In genomic region chr7:127898179-127898956, GRCm38 (mm10) we compare ENCODE assay signal across 20 mouse cellular contexts. TPM values are rescaled to one million over a fixed set of nuclear protein-coding genes. Genes with fewer than 3 reads are reported as not detected.
A peak's percentile ranks its signal among the peaks of the same experiment; 100 is the strongest.
DNase-seq lines count a peak whose midpoint lies in the region; ATAC-seq and TF ChIP-seq lines count a peak whose summit lies in the region.
"Had no signal": no experiment of that assay in that cellular context is flagged by ENCODE, and none has a peak within 500 bp of the region (broad histone marks: within the 10 kb centered on the region; RNA-seq: fewer than 3 reads in every experiment).

No protein-coding gene starts in this region.

- no peaks in the 10 kb centered on the region for H3K9me3 ChIP-seq in intestine, embryonic 14.5 days (ENCODE audit: control insufficient read depth, low read length)
- H3K9me3 ChIP-seq in liver, postnatal 0 days (ENCODE audit: low read length) = no peaks in the 10 kb centered on the region
- H3K9me3 ChIP-seq in hindbrain, embryonic 11.5 days (ENCODE audit: control insufficient read depth, low read length) = no peaks in the 10 kb centered on the region
- H3K9me3 ChIP-seq: embryonic facial prominence, embryonic 13.5 days; heart, embryonic 13.5 days; hindbrain, embryonic 12.5 days; limb, embryonic 15.5 days had no signal

- no peak overlapping the region for H3K4me3 ChIP-seq in thymus, adult 2 months (ENCODE audit: control insufficient read depth, insufficient read depth, low read length)
- no peak overlapping the region for H3K4me3 ChIP-seq in intestine, embryonic 14.5 days (ENCODE audit: low read depth, low read length)
- H3K4me3 ChIP-seq in liver, postnatal 0 days (ENCODE audit: low read depth, low read length) = no peak overlapping the region
- no peak overlapping the region for H3K4me3 ChIP-seq in hindbrain, embryonic 11.5 days (ENCODE audit: low read depth, low read length)
- H3K4me3 ChIP-seq: embryonic facial prominence, embryonic 13.5 days; heart, embryonic 13.5 days; hindbrain, embryonic 12.5 days; limb, embryonic 15.5 days had no signal

- no peaks in the 10 kb centered on the region for H3K27me3 ChIP-seq in thymus, adult 2 months (ENCODE audit: control insufficient read depth, insufficient read depth, low read length)
- no peaks in the 10 kb centered on the region for H3K27me3 ChIP-seq in intestine, embryonic 14.5 days (replicated peaks; ENCODE audit: control insufficient read depth, insufficient read depth, low read length)
- H3K27me3 ChIP-seq in liver, postnatal 0 days (ENCODE audit: insufficient read depth, low read length) = no peaks in the 10 kb centered on the region
- H3K27me3 ChIP-seq in hindbrain, embryonic 11.5 days (ENCODE audit: control insufficient read depth, insufficient read depth, low read length) = no peaks in the 10 kb centered on the region
- H3K27me3 ChIP-seq: embryonic facial prominence, embryonic 13.5 days; heart, embryonic 13.5 days; hindbrain, embryonic 12.5 days; limb, embryonic 15.5 days had no signal

- H3K4me2 ChIP-seq in intestine, embryonic 14.5 days (ENCODE audit: low read length) = no peak overlapping the region
- peak overlapping the region; percentile 22; the same call in 1 of the 2 replicates for H3K4me2 ChIP-seq in liver, postnatal 0 days (ENCODE audit: low read depth, low read length)
- H3K4me2 ChIP-seq in hindbrain, embryonic 11.5 days (replicated peaks; ENCODE audit: low read depth, low read length) = no peak overlapping the region
- H3K4me2 ChIP-seq: embryonic facial prominence, embryonic 13.5 days; heart, embryonic 13.5 days; hindbrain, embryonic 12.5 days; limb, embryonic 15.5 days had no signal

- H3K27ac ChIP-seq in thymus, adult 2 months (ENCODE audit: control insufficient read depth, insufficient read depth, low read length) = no peak overlapping the region
- H3K27ac ChIP-seq in intestine, embryonic 14.5 days (ENCODE audit: low read depth) = 0 out of 2 replicates have a peak overlapping the region, but pooled peaks have one; percentile 60
- H3K27ac ChIP-seq in liver, postnatal 0 days (ENCODE audit: low read depth) = peak overlapping the region; percentile 37; the same call in 1 of the 2 replicates
- H3K27ac ChIP-seq in hindbrain, embryonic 11.5 days (ENCODE audit: low read depth, low read length) = no peak overlapping the region
- H3K27ac ChIP-seq: embryonic facial prominence, embryonic 13.5 days; heart, embryonic 13.5 days; hindbrain, embryonic 12.5 days; limb, embryonic 15.5 days had no signal

- H3K36me3 ChIP-seq in thymus, adult 2 months (ENCODE audit: control insufficient read depth, insufficient read depth, low read length) = no peaks in the 10 kb centered on the region
- H3K36me3 ChIP-seq in intestine, embryonic 14.5 days (ENCODE audit: control insufficient read depth, insufficient read depth, low read length) = no peaks in the 10 kb centered on the region; the same call in 1 of the 2 replicates
- no peaks in the 10 kb centered on the region for H3K36me3 ChIP-seq in liver, postnatal 0 days (replicated peaks; ENCODE audit: insufficient read depth, low read length)
- H3K36me3 ChIP-seq in hindbrain, embryonic 11.5 days (ENCODE audit: control insufficient read depth, insufficient read depth, low read length) = no peaks in the 10 kb centered on the region
- H3K36me3 ChIP-seq: limb, embryonic 15.5 days had no signal

- no peak for TF ChIP-seq POLR2A in thymus, adult 2 months (IDR thresholded peaks at IDR 0.05; ENCODE audit: control insufficient read depth, extremely low read depth, insufficient read depth, low read length, poor library complexity)

- no peak for ATAC-seq in intestine, embryonic 14.5 days (replicated peaks; ENCODE audit: low FRiP score, low TSS enrichment, low read depth)
- ATAC-seq in liver, postnatal 0 days = no peak
- no peak for ATAC-seq in hindbrain, embryonic 11.5 days (ENCODE audit: low FRiP score)
- ATAC-seq in activated CD4-positive, CD25-positive, alpha-beta regulatory T cell, adult 4 months = no peak
- ATAC-seq: forebrain, embryonic 14.5 days had no signal

- 53% methylated on average over 10 of the region's 10 CpGs for WGBS in thymus, adult 2 months
- 33% methylated on average over 10 of the region's 10 CpGs for WGBS in intestine, embryonic 14.5 days
- 35% methylated on average over 10 of the region's 10 CpGs for WGBS in liver, postnatal 0 days (ENCODE audit: insufficient replicate concordance)
- 35% methylated on average over 10 of the region's 10 CpGs for WGBS in hindbrain, embryonic 11.5 days

- H3K4me1 ChIP-seq in thymus, adult 2 months (replicated peaks; ENCODE audit: control insufficient read depth, insufficient read depth, low read length) = peaks cover 28% of the 10 kb centered on the region
- peaks cover 8% of the 10 kb centered on the region for H3K4me1 ChIP-seq in intestine, embryonic 14.5 days (replicated peaks; ENCODE audit: control insufficient read depth, insufficient read depth, low read length)
- peaks cover 29% of the 10 kb centered on the region for H3K4me1 ChIP-seq in liver, postnatal 0 days (ENCODE audit: insufficient read depth)
- no peaks in the 10 kb centered on the region; the same call in 1 of the 2 replicates for H3K4me1 ChIP-seq in hindbrain, embryonic 11.5 days (replicated peaks; ENCODE audit: control insufficient read depth, insufficient read depth, low read length)

- TF ChIP-seq EP300 in liver, postnatal 0 days (IDR thresholded peaks at IDR 0.05; ENCODE audit: low read depth) = no peak

- H3K9ac ChIP-seq in intestine, embryonic 14.5 days (ENCODE audit: low read length) = no peak overlapping the region
- no peak overlapping the region for H3K9ac ChIP-seq in liver, postnatal 0 days (replicated peaks)
- H3K9ac ChIP-seq in hindbrain, embryonic 11.5 days (ENCODE audit: low read depth, low read length) = no peak overlapping the region
- H3K9ac ChIP-seq: embryonic facial prominence, embryonic 13.5 days; heart, embryonic 13.5 days; hindbrain, embryonic 12.5 days; limb, embryonic 15.5 days had no signal

- peak; percentile 41 for DNase-seq in thymus, adult 2 months
- no peak for DNase-seq in thymus, adult 18-20 months
- DNase-seq in intestine, embryonic 14.5 days (ENCODE audit: low spot score) = no peak
- DNase-seq in liver, postnatal 0 days = peak; percentile 49
- DNase-seq in yolk sac, embryonic 10.5 days (ENCODE audit: low spot score) = peak; percentile 75
- no peak for DNase-seq in hindbrain, embryonic 11.5 days (ENCODE audit: low spot score)
- DNase-seq in adrenal gland, postnatal 10 days = no peak
- DNase-seq: adrenal gland, adult 2 months; cerebellum, postnatal 36 days; gastrocnemius, postnatal 10 days had no signal

- no peak for TF ChIP-seq CTCF in thymus, adult 2 months (IDR thresholded peaks at IDR 0.05; ENCODE audit: borderline replicate concordance, control insufficient read depth, extremely low read depth, insufficient read depth, low read length, poor library complexity)
- no peak for TF ChIP-seq CTCF in liver, postnatal 0 days (IDR thresholded peaks at IDR 0.05; ENCODE audit: low read depth)

RNA-seq across cellular contexts. Expression of gene Vkorc1, which starts 3.0 kb away (rescaled TPM):
- 56.9 and 75.1 TPM in 2 replicates for polyA plus RNA-seq in thymus, adult 2 months (2012; rRNA removed)
- polyA plus RNA-seq in intestine, embryonic 14.5 days (2014; fragmentation: Nextera tagmentation; extraction: Ambion mirVana) = 157 and 174 TPM in 2 replicates
- 513 and 556 TPM in 2 replicates for polyA plus RNA-seq in liver, postnatal 0 days (2015; fragmentation: Nextera tagmentation; extraction: Ambion mirVana)
- polyA plus RNA-seq in hindbrain, embryonic 11.5 days (2014; fragmentation: Nextera tagmentation; extraction: Ambion mirVana) = 48.0 and 53.9 TPM in 2 replicates
- polyA plus RNA-seq in activated CD4-positive, CD25-positive, alpha-beta regulatory T cell, adult 4 months (2017; shearing (Covaris generic)) = 10 to 100 TPM; 20.9 to 31.8 TPM
- 100 to 1,000 TPM in 1 of 2 experiments, 10 to 100 TPM in 1; 84.3 to 112 TPM for total RNA-seq in adrenal gland, postnatal 10 days (2021)

RNA-seq across cellular contexts. Expression of gene Gm21974, which starts 3.1 kb away (rescaled TPM):
- not detected in 2 replicates for polyA plus RNA-seq in thymus, adult 2 months (2012; rRNA removed)
- polyA plus RNA-seq in intestine, embryonic 14.5 days (2014; fragmentation: Nextera tagmentation; extraction: Ambion mirVana) = not detected in 2 replicates
- polyA plus RNA-seq in liver, postnatal 0 days (2015; fragmentation: Nextera tagmentation; extraction: Ambion mirVana) = not detected in 2 replicates
- not detected in 2 replicates for polyA plus RNA-seq in hindbrain, embryonic 11.5 days (2014; fragmentation: Nextera tagmentation; extraction: Ambion mirVana)
- not detected for polyA plus RNA-seq in activated CD4-positive, CD25-positive, alpha-beta regulatory T cell, adult 4 months (2017; shearing (Covaris generic))
- not detected for total RNA-seq in adrenal gland, postnatal 10 days (2021)
- total RNA-seq: adrenal gland, adult 2 months; gastrocnemius, postnatal 10 days; left cerebral cortex, adult 18-20 months; megakaryocyte progenitor cell, adult 5-6 weeks; monocyte, adult 5-6 weeks; neutrophil, adult 5-6 weeks had no signal
- polyA plus RNA-seq: adrenal gland, adult 2 months; embryonic facial prominence, embryonic 13.5 days; forebrain, embryonic 14.5 days; heart, embryonic 13.5 days; hindbrain, embryonic 12.5 days; limb, embryonic 15.5 days had no signal

RNA-seq across cellular contexts. Expression of gene Bckdk, which starts 5.5 kb away (rescaled TPM):
- 94.9 and 103 TPM in 2 replicates for polyA plus RNA-seq in thymus, adult 2 months (2012; rRNA removed)
- polyA plus RNA-seq in intestine, embryonic 14.5 days (2014; fragmentation: Nextera tagmentation; extraction: Ambion mirVana) = 188 and 189 TPM in 2 replicates
- polyA plus RNA-seq in liver, postnatal 0 days (2015; fragmentation: Nextera tagmentation; extraction: Ambion mirVana) = 30.5 and 32.5 TPM in 2 replicates
- polyA plus RNA-seq in hindbrain, embryonic 11.5 days (2014; fragmentation: Nextera tagmentation; extraction: Ambion mirVana) = 96.5 and 105 TPM in 2 replicates
- polyA plus RNA-seq in activated CD4-positive, CD25-positive, alpha-beta regulatory T cell, adult 4 months (2017; shearing (Covaris generic)) = 10 to 100 TPM; 62.4 to 77.7 TPM
- total RNA-seq in adrenal gland, postnatal 10 days (2021) = 100 to 1,000 TPM; 124 to 135 TPM

RNA-seq across cellular contexts. Expression of gene Prss53, which starts 7.6 kb away (rescaled TPM):
- polyA plus RNA-seq in thymus, adult 2 months (2012; rRNA removed) = 2.0 and 2.5 TPM in 2 replicates
- 0.63 and 0.64 TPM in 2 replicates for polyA plus RNA-seq in intestine, embryonic 14.5 days (2014; fragmentation: Nextera tagmentation; extraction: Ambion mirVana)
- polyA plus RNA-seq in liver, postnatal 0 days (2015; fragmentation: Nextera tagmentation; extraction: Ambion mirVana) = 0.39 and 0.43 TPM in 2 replicates
- polyA plus RNA-seq in hindbrain, embryonic 11.5 days (2014; fragmentation: Nextera tagmentation; extraction: Ambion mirVana) = 0.59 and 0.60 TPM in 2 replicates
- under 1 TPM in 1 of 2 experiments, not detected in 1; 0.22 TPM for polyA plus RNA-seq in activated CD4-positive, CD25-positive, alpha-beta regulatory T cell, adult 4 months (2017; shearing (Covaris generic))
- total RNA-seq in adrenal gland, postnatal 10 days (2021) = 1 to 10 TPM in 1 of 2 experiments, under 1 TPM in 1; 0.72 to 1.2 TPM
- total RNA-seq: monocyte, adult 5-6 weeks; neutrophil, adult 5-6 weeks had no signal

RNA-seq across cellular contexts. Expression of gene Kat8, which starts 13.9 kb away (rescaled TPM):
- polyA plus RNA-seq in thymus, adult 2 months (2012; rRNA removed) = 25.5 and 29.4 TPM in 2 replicates
- polyA plus RNA-seq in intestine, embryonic 14.5 days (2014; fragmentation: Nextera tagmentation; extraction: Ambion mirVana) = 37.9 and 41.9 TPM in 2 replicates
- polyA plus RNA-seq in liver, postnatal 0 days (2015; fragmentation: Nextera tagmentation; extraction: Ambion mirVana) = 12.5 and 13.2 TPM in 2 replicates
- 49.7 and 50.1 TPM in 2 replicates for polyA plus RNA-seq in hindbrain, embryonic 11.5 days (2014; fragmentation: Nextera tagmentation; extraction: Ambion mirVana)
- 10 to 100 TPM; 29.9 to 32.1 TPM for polyA plus RNA-seq in activated CD4-positive, CD25-positive, alpha-beta regulatory T cell, adult 4 months (2017; shearing (Covaris generic))
- 10 to 100 TPM; 22.5 to 24.7 TPM for total RNA-seq in adrenal gland, postnatal 10 days (2021)

Comparison
In these comparisons a context has a peak if more than half of its experiments do, and no peak if none do; other contexts are left out.
1. DNase-seq: peak in thymus, adult 2 months (single experiment), liver, postnatal 0 days (single experiment) and yolk sac, embryonic 10.5 days (single experiment); none in thymus, adult 18-20 months (0 of 2), intestine, embryonic 14.5 days (single experiment), hindbrain, embryonic 11.5 days (single experiment) and adrenal gland, postnatal 10 days (single experiment).
2. H3K27ac ChIP-seq: peak in intestine, embryonic 14.5 days (single experiment) and liver, postnatal 0 days (single experiment); none in thymus, adult 2 months (single experiment) and hindbrain, embryonic 11.5 days (single experiment).